Mouse (Mus musculus): ENCODE measurements at regions not wholly inside any gene's neighbourhood (a gene's known extent, or its start where the extent isn't known, plus 50 kb on each side); places are given as distances from the start of the nearest gene placed in this dataset.

DNA sequence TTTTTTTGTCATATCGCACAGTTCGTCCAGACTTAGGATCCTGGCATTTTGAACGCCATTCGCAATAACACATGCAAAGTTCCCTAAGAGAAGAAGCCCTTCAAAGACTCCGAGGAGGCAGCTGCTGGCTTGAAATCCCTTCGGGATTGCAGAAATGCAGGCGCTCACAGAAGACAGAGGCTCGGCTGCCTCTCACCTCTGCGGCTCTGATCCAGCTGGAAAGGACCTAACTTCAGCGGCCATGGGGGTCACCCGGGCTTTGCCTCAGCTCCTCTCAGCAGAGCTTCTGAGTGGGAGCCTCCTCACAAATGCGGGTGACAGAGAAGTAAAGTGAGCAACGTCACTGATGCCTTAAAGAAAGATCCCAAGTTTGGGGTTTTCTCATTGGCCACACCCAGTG is 239.1 kb upstream of the Map3k1 start:
- no peak for TF ChIP-seq CTCF (IDR thresholded peaks at IDR 0.05; ENCODE audit: control insufficient read depth, insufficient read depth, insufficient replicate concordance, low read depth, low read length)
- TF ChIP-seq POLR2A (IDR thresholded peaks at IDR 0.05; ENCODE audit: control insufficient read depth, low read depth, low read length): no peak
